Mouse (Mus musculus): ENCODE measurements at regions not wholly inside any gene's neighbourhood (a gene's known extent, or its start where the extent isn't known, plus 50 kb on each side); places are given as distances from the start of the nearest gene placed in this dataset.

DNA sequence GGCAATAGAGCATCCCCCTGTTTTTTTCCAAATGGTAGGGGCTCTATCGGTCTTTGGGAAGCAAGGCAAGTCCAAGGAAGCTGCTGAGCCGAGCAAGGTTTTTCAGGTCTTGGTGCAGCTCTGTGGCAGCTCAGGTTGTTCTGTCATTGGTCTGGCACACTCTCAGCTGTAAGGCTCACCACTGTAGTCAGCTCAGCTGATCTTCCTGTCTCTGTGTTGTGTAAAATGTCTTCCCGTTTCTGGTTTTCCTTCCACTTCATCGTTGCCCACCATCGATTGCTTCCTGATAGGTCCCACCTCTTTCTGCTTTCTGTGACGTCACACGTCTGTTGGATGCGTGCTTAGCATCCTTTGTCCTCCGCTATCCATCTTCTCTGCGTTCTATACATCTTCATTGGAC lies 96.2 kb downstream of the D16Ertd472e start:
- Histone ChIP-seq H3K79me2 (replicated peaks; ENCODE audit: control insufficient read depth, insufficient read depth, low read length) (no peaks in the 10 kb centered on the region), H3K27me3 (ENCODE audit: control insufficient read depth, insufficient read depth, low read length) (no peaks in the 10 kb centered on the region), H3K4me1 (ENCODE audit: control insufficient read depth, insufficient read depth, low read length) (no peaks in the 10 kb centered on the region), H3K4me3 (no peak overlapping the region), H3K27ac (no peak overlapping the region), H3K36me3 (ENCODE audit: control insufficient read depth, insufficient read depth, low read length) (no peaks in the 10 kb centered on the region), H3K9ac (ENCODE audit: low read depth, low read length) (no peak overlapping the region)
- no peak for DNase-seq
- WGBS = 87% methylated on average over 10 of the region's 10 CpGs
- intact Hi-C loops (cut with DNase I) = no loop called here
- TF ChIP-seq POLR2A (IDR thresholded peaks at IDR 0.05; ENCODE audit: insufficient read depth, low read depth, low read length) = no peak
- TF ChIP-seq EP300 (IDR thresholded peaks at IDR 0.05; ENCODE audit: insufficient read depth, low read depth, low read length) = no peak
- TF ChIP-seq CTCF (IDR thresholded peaks at IDR 0.05) = no peak

DNA sequence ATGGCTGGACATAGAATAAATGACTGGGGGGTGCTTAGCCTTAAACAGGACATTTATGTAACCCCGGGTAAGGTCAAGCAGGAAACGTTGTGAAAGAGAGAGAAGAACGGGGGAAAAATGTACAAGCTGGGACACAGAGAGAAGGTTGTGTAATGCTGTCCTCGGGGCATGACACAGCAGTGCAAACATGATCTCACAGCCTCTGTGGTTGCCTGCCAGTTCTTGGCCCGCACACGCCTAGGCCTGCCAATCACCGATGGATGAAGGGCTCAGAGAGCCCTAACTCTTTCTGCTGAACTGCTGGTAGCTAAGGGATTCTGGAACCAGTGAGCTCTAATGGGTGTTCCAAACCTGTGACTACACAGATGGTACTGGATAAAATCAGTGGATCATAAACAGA lies 96.5 kb upstream of the Btg3 start:
- no peaks in the 10 kb centered on the region for H3K27me3 ChIP-seq (ENCODE audit: control insufficient read depth, insufficient read depth, low read length)
- intact Hi-C loops (cut with DNase I) = no loop called here
- TF ChIP-seq POLR2A (IDR thresholded peaks at IDR 0.05; ENCODE audit: insufficient read depth, low read depth, low read length) (no peak), CTCF (IDR thresholded peaks at IDR 0.05) (no peak), EP300 (IDR thresholded peaks at IDR 0.05; ENCODE audit: insufficient read depth, low read depth, low read length) (no peak)
- DNase-seq = peak in 1 of 2 experiments; percentile 18
- WGBS = 72% methylated on average over 7 of the region's 7 CpGs
- no peak overlapping the region for H3K27ac ChIP-seq
- H3K4me3 ChIP-seq = no peak overlapping the region
- H3K4me1 ChIP-seq (ENCODE audit: control insufficient read depth, insufficient read depth, low read length) = no peaks in the 10 kb centered on the region
- no peaks in the 10 kb centered on the region for H3K79me2 ChIP-seq (replicated peaks; ENCODE audit: control insufficient read depth, insufficient read depth, low read length)
- no peaks in the 10 kb centered on the region for H3K36me3 ChIP-seq (ENCODE audit: control insufficient read depth, insufficient read depth, low read length)
- H3K9ac ChIP-seq (ENCODE audit: low read depth, low read length) = no peak overlapping the region

DNA sequence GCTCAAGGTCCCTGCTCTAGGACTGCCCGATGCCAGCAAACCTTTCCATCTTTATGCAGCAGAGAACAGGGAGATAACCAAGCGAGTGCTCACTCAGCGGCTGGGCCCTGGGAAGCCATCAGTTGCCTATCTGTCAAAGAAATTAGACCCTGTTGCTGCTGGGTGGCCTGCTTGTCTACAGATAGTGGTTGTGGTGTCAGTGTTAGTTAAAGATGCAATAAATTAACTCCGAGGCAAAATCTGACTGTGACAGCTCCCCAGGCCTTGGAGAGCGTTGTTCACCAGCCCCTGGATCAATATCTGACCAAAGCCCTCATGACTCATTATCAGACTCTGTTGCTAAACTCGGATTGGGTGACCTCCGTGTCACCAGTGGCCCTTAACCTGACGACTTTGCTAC lies 83.0 kb upstream of the Btg3 start:
- no peak overlapping the region for H3K27ac ChIP-seq
- no peak for DNase-seq
- H3K36me3 ChIP-seq (ENCODE audit: control insufficient read depth, insufficient read depth, low read length) = no peaks in the 10 kb centered on the region
- H3K4me1 ChIP-seq (ENCODE audit: control insufficient read depth, insufficient read depth, low read length) = no peaks in the 10 kb centered on the region
- intact Hi-C loops (cut with DNase I) = loop anchor here (10.0 kb wide), 1 partner anchor 265 kb away; no protein-coding TSS in a partner anchor
- TF ChIP-seq POLR2A (IDR thresholded peaks at IDR 0.05; ENCODE audit: insufficient read depth, low read depth, low read length) (no peak), CTCF (IDR thresholded peaks at IDR 0.05) (no peak), EP300 (IDR thresholded peaks at IDR 0.05; ENCODE audit: insufficient read depth, low read depth, low read length) (no peak)
- WGBS = 67% methylated on average over 8 of the region's 8 CpGs
- H3K9ac ChIP-seq (ENCODE audit: low read depth, low read length) = no peak overlapping the region
- no peaks in the 10 kb centered on the region for H3K79me2 ChIP-seq (replicated peaks; ENCODE audit: control insufficient read depth, insufficient read depth, low read length)
- no peak overlapping the region for H3K4me3 ChIP-seq
- no peaks in the 10 kb centered on the region for H3K27me3 ChIP-seq (ENCODE audit: control insufficient read depth, insufficient read depth, low read length)

GRCm38 (mm10) chr16:78457731-78458151 lies 80.7 kb upstream of the Btg3 start:
- H3K36me3 ChIP-seq (ENCODE audit: control insufficient read depth, insufficient read depth, low read length) = no peaks in the 10 kb centered on the region
- no peaks in the 10 kb centered on the region for H3K79me2 ChIP-seq (replicated peaks; ENCODE audit: control insufficient read depth, insufficient read depth, low read length)
- H3K4me1 ChIP-seq (ENCODE audit: control insufficient read depth, insufficient read depth, low read length) = no peaks in the 10 kb centered on the region
- H3K27me3 ChIP-seq (ENCODE audit: control insufficient read depth, insufficient read depth, low read length) = no peaks in the 10 kb centered on the region
- no peak overlapping the region for H3K9ac ChIP-seq (ENCODE audit: low read depth, low read length)
- H3K4me3 ChIP-seq = no peak overlapping the region
- WGBS = 86% methylated on average over 8 of the region's 8 CpGs
- intact Hi-C loops (cut with DNase I) = loop anchor here (10.0 kb wide), 1 partner anchor 263 kb away; no protein-coding TSS in a partner anchor
- H3K27ac ChIP-seq = no peak overlapping the region
- no peak for DNase-seq
- TF ChIP-seq CTCF (IDR thresholded peaks at IDR 0.05) (no peak), POLR2A (IDR thresholded peaks at IDR 0.05; ENCODE audit: insufficient read depth, low read depth, low read length) (no peak), EP300 (IDR thresholded peaks at IDR 0.05; ENCODE audit: insufficient read depth, low read depth, low read length) (no peak)

DNA sequence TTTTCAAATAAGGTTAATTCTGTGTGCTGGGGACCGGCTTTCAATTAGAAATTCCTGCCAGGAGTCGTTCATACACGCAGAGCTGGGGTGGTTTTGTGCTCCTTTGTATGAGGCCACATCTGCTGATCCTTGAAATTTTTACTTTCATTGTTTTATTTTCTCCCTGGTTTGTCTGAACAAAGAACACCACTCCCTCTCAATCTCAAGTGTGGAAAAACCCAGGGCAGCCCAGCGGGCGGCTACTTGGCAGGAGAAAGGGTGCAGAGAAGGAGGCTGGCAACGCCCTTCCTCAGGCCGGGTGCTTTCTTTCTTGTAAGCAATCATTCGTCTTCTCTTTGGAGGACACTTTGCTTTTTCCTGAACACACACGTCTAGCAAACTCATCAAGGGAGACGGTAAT lies 79.4 kb upstream of the Btg3 start:
- H3K27ac ChIP-seq = peak overlapping the region; percentile 55
- H3K36me3 ChIP-seq (ENCODE audit: control insufficient read depth, insufficient read depth, low read length) = no peaks in the 10 kb centered on the region
- H3K4me3 ChIP-seq = peak overlapping the region; percentile 4; the same call in 1 of the 2 replicates
- intact Hi-C loops (cut with DNase I) = loop anchor here (10.0 kb wide), 1 partner anchor 262 kb away; no protein-coding TSS in a partner anchor
- TF ChIP-seq EP300 (IDR thresholded peaks at IDR 0.05; ENCODE audit: insufficient read depth, low read depth, low read length) (no peak), POLR2A (IDR thresholded peaks at IDR 0.05; ENCODE audit: insufficient read depth, low read depth, low read length) (no peak), CTCF (IDR thresholded peaks at IDR 0.05) (no peak)
- DNase-seq = peak in 1 of 2 experiments; percentile 36
- no peaks in the 10 kb centered on the region for H3K79me2 ChIP-seq (replicated peaks; ENCODE audit: control insufficient read depth, insufficient read depth, low read length)
- peaks cover 2% of the 10 kb centered on the region; the same call in 1 of the 2 replicates for H3K4me1 ChIP-seq (ENCODE audit: control insufficient read depth, insufficient read depth, low read length)
- 57% methylated on average over 10 of the region's 10 CpGs for WGBS
- no peak overlapping the region for H3K9ac ChIP-seq (ENCODE audit: low read depth, low read length)
- no peaks in the 10 kb centered on the region for H3K27me3 ChIP-seq (ENCODE audit: control insufficient read depth, insufficient read depth, low read length)

GRCm38 (mm10) chr16:78454509-78454908 lies 77.5 kb upstream of the Btg3 start:
- peaks cover 2% of the 10 kb centered on the region; the same call in 1 of the 2 replicates for H3K4me1 ChIP-seq (ENCODE audit: control insufficient read depth, insufficient read depth, low read length)
- 95% methylated on average over 9 of the region's 9 CpGs for WGBS
- no peak overlapping the region for H3K27ac ChIP-seq
- no peak for TF ChIP-seq EP300 (IDR thresholded peaks at IDR 0.05; ENCODE audit: insufficient read depth, low read depth, low read length)
- TF ChIP-seq CTCF (IDR thresholded peaks at IDR 0.05) = no peak
- no peak for TF ChIP-seq POLR2A (IDR thresholded peaks at IDR 0.05; ENCODE audit: insufficient read depth, low read depth, low read length)
- H3K9ac ChIP-seq (ENCODE audit: low read depth, low read length) = no peak overlapping the region
- H3K27me3 ChIP-seq (ENCODE audit: control insufficient read depth, insufficient read depth, low read length) = no peaks in the 10 kb centered on the region
- no peak overlapping the region for H3K4me3 ChIP-seq
- intact Hi-C loops (cut with DNase I) = loop anchor here (10.0 kb wide), 1 partner anchor 260 kb away; no protein-coding TSS in a partner anchor
- DNase-seq = no peak
- no peaks in the 10 kb centered on the region for H3K36me3 ChIP-seq (ENCODE audit: control insufficient read depth, insufficient read depth, low read length)
- no peaks in the 10 kb centered on the region for H3K79me2 ChIP-seq (replicated peaks; ENCODE audit: control insufficient read depth, insufficient read depth, low read length)

All from heart, adult 2 months (tissue).